Mouse (Mus musculus) heart, postnatal 36 days (tissue): Measurements from ENCODE around the gene Atp6v1fnb. TPM values are rescaled to one million over a fixed set of nuclear protein-coding genes. Genes with fewer than 3 reads are reported as not detected.

Source experiments
- DNase-seq, 2 experiments: peaks; one replicate each; pipeline ENCODE4 v3.0.0; 2021 to 2022
- intact Hi-C: fragments of 180-260 bp; cut with DNase I; formaldehyde crosslinking; loops from one replicate; pipeline ENCODE4 v1.15.1; 2025
- total RNA-seq, 2 experiments: library from RNA; stranded (reverse); gene quantifications; 2 replicates each; pipeline ENCODE4 v1.2.3; 2021

Atp6v1fnb gene
- not detected for total RNA-seq

- intact Hi-C loops = no loop called here
- no peak for DNase-seq
Measured at GRCm38 (mm10) chr6:29471137-29471536, at the start of gene Atp6v1fnb. Atp6v1fnb (plus strand) TSS chr6:29471437.

- DNase-seq = no peak
- intact Hi-C loops = no loop called here
Measured at GRCm38 (mm10) chr6:29425118-29425517, 46.1 kb upstream of the Atp6v1fnb start.

- intact Hi-C loops = no loop called here
Measured at GRCm38 (mm10) chr6:29426331-29426730, 44.9 kb upstream of the Atp6v1fnb start.

GRCm38 (mm10) chr6:29428171-29428570, 43.1 kb upstream of the Atp6v1fnb start:
- intact Hi-C loops = no loop called here

More at GRCm38 (mm10) chr6:29426331-29426730, 44.9 kb upstream of the Atp6v1fnb start:
- DNase-seq = no peak

GRCm38 (mm10) chr6:29430681-29431420, 40.4 kb upstream of the Atp6v1fnb start:
- peak in 1 of 2 experiments; percentile 25 for DNase-seq
- intact Hi-C loops = loop anchor here (5.0 kb wide), 1 partner anchor 84 kb away; the partner anchor contains the start of gene Calu

More at GRCm38 (mm10) chr6:29428171-29428570, 43.1 kb upstream of the Atp6v1fnb start:
- DNase-seq = no peak

GRCm38 (mm10) chr6:29431473-29431872, 39.8 kb upstream of the Atp6v1fnb start:
- intact Hi-C loops = loop anchor here (5.0 kb wide), 1 partner anchor 84 kb away; the partner anchor contains the start of gene Calu
- peak; percentile 20 to 37 for DNase-seq

- peak in 1 of 2 experiments; percentile 31 for DNase-seq
Measured at GRCm38 (mm10) chr6:29432156-29432555, 39.1 kb upstream of the Atp6v1fnb start.

GRCm38 (mm10) chr6:29432676-29433037, 38.6 kb upstream of the Atp6v1fnb start:
- DNase-seq = no peak
- intact Hi-C loops = loop anchor here (5.0 kb wide), 1 partner anchor 85 kb away; the partner anchor contains the start of gene Calu

More at GRCm38 (mm10) chr6:29432156-29432555, 39.1 kb upstream of the Atp6v1fnb start:
- intact Hi-C loops = loop anchor here (5.0 kb wide), 1 partner anchor 85 kb away; the partner anchor contains the start of gene Calu

GRCm38 (mm10) chr6:29433038-29433803, 38.0 kb upstream of the Atp6v1fnb start, which contains the start of gene Flnc:
Flnc (plus strand) TSS chr6:29433256.
- DNase-seq = peak; percentile 63 to 69
- intact Hi-C loops = loop anchor here (5.0 kb wide), 1 partner anchor 86 kb away; the partner anchor contains the start of gene Calu

GRCm38 (mm10) chr6:29433804-29434795, 37.1 kb upstream of the Atp6v1fnb start:
- peak; percentile 59 to 75 for DNase-seq
- intact Hi-C loops = loop anchor here (5.0 kb wide), 1 partner anchor 87 kb away; the partner anchor contains the start of gene Calu

- peak; percentile 43 to 58 for DNase-seq
- intact Hi-C loops = loop anchor here (5.0 kb wide), 2 partner anchors 73 to 88 kb away; partner anchors contain the start of gene Calu
Measured at GRCm38 (mm10) chr6:29434911-29435691, 36.1 kb upstream of the Atp6v1fnb start.

GRCm38 (mm10) chr6:29435940-29436451, 35.2 kb upstream of the Atp6v1fnb start:
- peak; percentile 40 to 58 for DNase-seq
- intact Hi-C loops = loop anchor here (5.0 kb wide), 1 partner anchor 74 kb away; no protein-coding TSS in a partner anchor

- intact Hi-C loops = loop anchor here (5.0 kb wide), 1 partner anchor 74 kb away; no protein-coding TSS in a partner anchor
- peak; percentile 66 to 71 for DNase-seq
Measured at GRCm38 (mm10) chr6:29436461-29436934, 34.7 kb upstream of the Atp6v1fnb start.

- DNase-seq = peak; percentile 35 to 56
- intact Hi-C loops = loop anchor here (5.0 kb wide), 1 partner anchor 77 kb away; no protein-coding TSS in a partner anchor
Measured at GRCm38 (mm10) chr6:29439251-29439650, 32.0 kb upstream of the Atp6v1fnb start.

- intact Hi-C loops = loop anchor here (2.0 to 5.0 kb wide), 2 partner anchors 23 to 77 kb away; no protein-coding TSS in a partner anchor
- no peak for DNase-seq
Measured at GRCm38 (mm10) chr6:29439789-29440188, 31.4 kb upstream of the Atp6v1fnb start.

GRCm38 (mm10) chr6:29444773-29445172, 26.5 kb upstream of the Atp6v1fnb start:
- DNase-seq = peak; percentile 37 to 50
- intact Hi-C loops = no loop called here

- intact Hi-C loops = no loop called here
- no peak for DNase-seq
Measured at GRCm38 (mm10) chr6:29445354-29445753, 25.9 kb upstream of the Atp6v1fnb start.

GRCm38 (mm10) chr6:29449858-29450257, 21.4 kb upstream of the Atp6v1fnb start:
- DNase-seq = no peak
- intact Hi-C loops = no loop called here
